Mouse (Mus musculus) splenic B cell, adult 2 months (primary cell): Measurements from ENCODE around the gene Atl2.

Experiments used
- DNase-seq: peaks from one replicate; pipeline ENCODE4 v3.0.0-alpha.2; 2011; ENCODE audit warnings: low read depth, low spot score
- H3K27me3 ChIP-seq: 2 replicates; pipeline ENCODE4 v1.6.1; 2012; ENCODE audit warnings: mild to moderate bottlenecking, low read length, moderate library complexity, mixed read lengths; ENCODE audit not compliant: control insufficient read depth, poor library complexity, insufficient read depth, severe bottlenecking
- H3K36me3 ChIP-seq: 2 replicates; pipeline ENCODE4 v1.6.1; 2012; ENCODE audit warnings: mild to moderate bottlenecking, low read length, moderate library complexity, mixed read lengths; ENCODE audit not compliant: control insufficient read depth, poor library complexity, insufficient read depth, severe bottlenecking

The Atl2 gene

DNA sequence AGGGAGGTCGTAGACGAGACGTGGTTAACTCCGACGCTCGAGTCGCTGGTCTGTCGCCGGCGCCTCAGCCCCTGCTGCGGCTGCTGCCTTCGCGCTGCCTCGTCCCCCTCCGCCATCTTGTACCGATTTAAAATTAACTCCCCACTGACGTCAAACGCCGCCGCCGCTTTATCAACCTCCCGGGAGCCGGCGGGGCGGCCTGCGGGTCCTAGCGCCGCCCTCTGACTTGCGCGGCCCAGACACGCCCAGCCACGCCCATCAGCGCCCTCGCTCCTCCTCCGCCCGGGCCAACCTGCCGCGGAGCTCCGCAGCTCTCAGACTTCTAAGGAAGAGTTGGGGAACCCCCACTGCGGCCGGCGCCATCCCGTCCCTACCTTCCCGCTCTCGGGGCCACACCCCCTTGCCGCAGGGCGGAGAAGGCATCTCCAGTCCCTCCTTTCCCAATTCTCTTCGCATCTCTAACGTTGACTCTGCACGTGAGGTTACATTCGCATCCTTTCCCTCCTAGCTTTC, at the start of gene Atl2:
Atl2 (minus strand) TSS at position 213 of the 513 bp plus-strand sequence.
- Histone ChIP-seq H3K27me3 (no peaks in the 10 kb centered on the region), H3K36me3 (no peaks in the 10 kb centered on the region)
- peak; percentile 95 for DNase-seq

DNA sequence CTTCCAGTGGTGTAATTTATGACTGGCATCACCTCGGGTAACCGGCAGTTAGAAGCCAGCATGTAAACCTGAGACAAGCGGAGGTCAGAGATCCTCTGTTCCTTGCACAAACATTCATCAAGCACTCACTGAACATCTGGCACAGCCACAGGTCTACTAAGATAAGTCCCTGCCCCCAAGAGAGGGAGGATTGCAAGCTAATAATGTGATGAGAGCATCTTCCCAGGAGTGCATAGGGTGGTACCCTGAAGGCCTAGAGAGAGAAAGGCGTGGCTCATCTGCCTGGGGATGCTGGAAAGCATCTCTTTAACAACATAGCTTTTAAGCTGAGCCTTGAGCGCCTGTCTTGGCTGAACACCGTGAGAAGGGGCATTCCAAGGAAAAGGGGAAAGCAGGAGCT, 48.9 kb upstream of the Atl2 start:
- H3K27me3 ChIP-seq = no peaks in the 10 kb centered on the region
- DNase-seq = no peak
- H3K36me3 ChIP-seq = no peaks in the 10 kb centered on the region

DNA sequence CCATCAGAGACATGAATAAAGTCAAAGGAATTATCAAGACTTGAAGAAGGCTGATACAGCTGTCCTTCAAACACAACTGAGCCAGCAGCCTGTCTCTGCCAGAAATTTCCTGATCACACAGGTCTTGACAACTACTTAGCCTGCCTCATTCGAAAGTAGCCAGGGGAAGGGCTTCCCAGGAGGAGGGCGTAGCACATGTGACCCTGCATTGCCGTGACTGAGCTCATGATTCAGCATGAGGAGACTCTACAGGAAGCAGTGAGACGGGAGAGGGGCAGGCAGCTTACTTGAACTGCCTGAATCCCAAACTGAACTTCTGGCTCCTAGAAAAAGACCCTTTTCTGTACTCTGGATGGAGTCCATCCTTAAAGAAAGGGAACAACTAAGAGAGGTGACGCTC, 46.5 kb upstream of the Atl2 start:
- no peak for DNase-seq
- H3K36me3 ChIP-seq = no peaks in the 10 kb centered on the region
- no peaks in the 10 kb centered on the region for H3K27me3 ChIP-seq

DNA sequence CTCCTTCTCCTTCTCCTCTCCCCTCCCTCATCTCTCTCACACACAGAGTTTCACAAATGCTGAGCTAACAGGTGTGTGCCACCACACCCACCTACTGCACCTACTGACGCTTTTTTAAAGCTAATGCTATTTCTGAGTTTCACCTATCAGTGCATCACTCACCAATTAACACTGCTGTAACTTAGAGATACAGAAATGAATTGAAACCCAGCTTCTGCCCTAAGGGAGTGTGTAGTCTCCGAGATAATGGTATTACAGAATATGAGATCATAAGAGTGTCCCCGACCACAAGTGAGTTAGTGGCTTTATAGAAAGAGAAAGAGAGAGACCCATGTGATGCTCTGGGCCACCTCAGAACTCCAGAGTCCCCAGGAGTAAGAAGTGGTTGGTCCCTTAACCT, 43.2 kb upstream of the Atl2 start:
- no peaks in the 10 kb centered on the region for H3K36me3 ChIP-seq
- H3K27me3 ChIP-seq = no peaks in the 10 kb centered on the region
- DNase-seq = no peak

DNA sequence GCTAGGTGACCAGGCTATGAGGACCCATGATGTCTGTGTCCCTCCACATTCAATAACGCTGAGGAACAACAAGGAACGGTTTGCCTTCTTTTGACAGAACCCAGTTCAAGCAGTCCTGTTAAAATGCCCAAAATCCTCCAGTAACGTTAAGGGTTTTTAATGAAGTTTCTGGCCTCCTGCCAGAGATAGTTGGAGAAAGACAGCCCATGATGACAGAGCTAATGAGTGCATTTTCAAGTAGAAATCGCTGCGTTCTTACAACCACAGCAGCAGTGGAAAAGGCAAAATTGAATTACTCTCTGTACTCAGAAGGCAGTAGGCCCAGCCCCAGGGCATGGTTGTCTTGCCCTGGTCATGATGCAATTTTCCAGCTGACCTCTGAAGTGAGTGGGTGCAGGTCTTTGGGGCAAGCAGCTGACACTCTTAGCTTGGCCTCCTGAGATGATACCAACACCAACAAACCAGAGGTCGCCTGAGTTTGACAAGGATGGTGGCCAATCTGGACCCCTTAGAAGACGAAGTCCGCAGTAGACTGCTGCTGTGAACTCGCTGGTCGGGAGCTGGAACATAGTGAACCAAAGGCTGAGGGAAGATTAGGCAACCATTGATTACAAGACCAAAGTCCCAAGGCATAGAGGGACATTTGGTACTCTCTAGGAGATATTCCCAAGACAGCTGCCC, 42.1 kb upstream of the Atl2 start:
- no peaks in the 10 kb centered on the region for H3K36me3 ChIP-seq
- no peak for DNase-seq
- no peaks in the 10 kb centered on the region for H3K27me3 ChIP-seq

DNA sequence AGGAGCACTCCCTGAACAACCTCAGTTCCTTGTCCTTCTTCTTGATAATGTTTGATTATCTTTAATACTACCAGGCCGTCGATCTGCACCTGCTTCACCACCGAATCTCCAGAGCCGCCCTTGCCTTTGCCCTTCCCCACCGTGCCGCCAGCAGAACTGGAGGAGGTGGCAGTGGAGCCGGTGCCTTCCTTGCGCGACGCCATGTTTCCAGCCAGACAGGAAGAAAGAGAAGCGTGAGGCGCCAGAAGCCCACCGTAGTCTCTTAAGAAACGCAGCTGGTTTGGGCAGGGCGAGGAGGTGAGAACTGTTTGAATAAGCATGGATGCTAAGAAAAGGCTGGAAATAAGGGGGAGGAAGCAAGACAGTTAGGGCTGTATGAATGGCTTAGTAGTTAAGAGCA, 38.4 kb upstream of the Atl2 start:
- no peak for DNase-seq
- Histone ChIP-seq H3K27me3 (no peaks in the 10 kb centered on the region), H3K36me3 (no peaks in the 10 kb centered on the region)

DNA sequence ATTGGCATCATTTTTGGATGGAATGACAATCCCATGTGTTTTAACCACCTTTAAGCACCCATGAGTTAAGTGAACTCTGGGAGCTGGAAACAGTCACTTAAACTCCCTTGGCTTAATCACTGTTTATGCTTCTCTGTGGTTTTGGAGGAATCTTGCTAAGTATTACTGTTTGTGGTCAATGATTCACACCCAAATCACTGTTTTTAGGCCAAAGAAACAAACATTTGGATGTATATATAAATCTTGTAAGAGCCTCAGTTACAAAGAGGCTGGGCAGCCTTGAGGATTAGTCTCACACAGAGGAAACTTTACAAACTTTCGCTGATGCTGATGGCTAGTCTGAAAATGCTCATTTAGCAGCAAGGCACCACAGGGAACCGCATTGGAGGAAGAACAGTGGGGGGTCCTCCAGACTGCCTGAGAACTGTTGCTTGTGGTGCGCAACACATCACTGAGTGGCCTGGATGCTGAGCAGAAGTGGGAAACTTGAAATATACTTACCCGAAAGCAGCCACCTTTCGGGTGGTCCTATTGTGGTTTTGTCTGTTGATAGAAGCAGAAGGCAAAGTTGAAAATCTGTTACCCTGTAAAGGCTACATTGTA, 36.9 kb upstream of the Atl2 start:
- DNase-seq = no peak
- Histone ChIP-seq H3K36me3 (no peaks in the 10 kb centered on the region), H3K27me3 (no peaks in the 10 kb centered on the region)

DNA sequence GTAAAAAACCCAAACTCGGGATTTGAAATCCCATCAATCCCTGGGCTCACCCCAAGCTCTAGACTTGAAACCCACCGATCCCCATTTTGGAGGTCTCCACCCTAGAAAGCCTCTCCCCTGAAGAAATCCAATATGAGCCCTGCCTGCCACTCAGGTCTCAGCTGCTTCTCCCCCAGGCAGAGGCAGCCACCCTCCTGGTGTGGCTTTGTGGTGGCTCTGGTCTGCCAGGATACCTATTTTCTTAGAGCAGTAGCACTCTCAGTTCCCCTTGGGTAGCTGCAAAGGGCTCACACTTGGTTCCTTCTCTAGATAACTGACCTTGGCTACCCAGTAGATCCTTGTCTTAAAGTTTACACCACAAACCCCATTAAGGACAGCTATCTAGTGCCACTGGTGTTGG, 31.2 kb upstream of the Atl2 start:
- Histone ChIP-seq H3K27me3 (no peaks in the 10 kb centered on the region), H3K36me3 (no peaks in the 10 kb centered on the region)
- peak; percentile 37 for DNase-seq

DNA sequence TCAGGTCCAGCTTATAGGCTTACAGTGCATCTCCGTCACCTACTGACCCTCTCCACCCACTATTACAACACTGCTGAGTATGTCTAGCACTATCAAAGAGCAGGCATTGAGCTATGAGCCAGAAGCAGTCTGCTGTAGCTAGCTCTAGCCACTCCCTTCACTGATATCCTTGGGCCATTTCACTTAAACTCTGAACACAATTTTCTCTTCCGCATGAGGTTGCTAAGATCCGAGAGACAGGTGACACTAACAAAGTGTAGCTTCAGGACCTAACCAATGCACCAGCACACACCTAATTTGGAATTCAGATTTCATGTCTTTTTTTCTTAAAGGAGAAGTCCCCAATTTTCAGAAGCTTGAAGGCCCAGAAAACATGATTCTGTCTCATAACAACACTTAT, 30.6 kb upstream of the Atl2 start:
- no peaks in the 10 kb centered on the region for H3K36me3 ChIP-seq
- DNase-seq = peak; percentile 32
- H3K27me3 ChIP-seq = no peaks in the 10 kb centered on the region

DNA sequence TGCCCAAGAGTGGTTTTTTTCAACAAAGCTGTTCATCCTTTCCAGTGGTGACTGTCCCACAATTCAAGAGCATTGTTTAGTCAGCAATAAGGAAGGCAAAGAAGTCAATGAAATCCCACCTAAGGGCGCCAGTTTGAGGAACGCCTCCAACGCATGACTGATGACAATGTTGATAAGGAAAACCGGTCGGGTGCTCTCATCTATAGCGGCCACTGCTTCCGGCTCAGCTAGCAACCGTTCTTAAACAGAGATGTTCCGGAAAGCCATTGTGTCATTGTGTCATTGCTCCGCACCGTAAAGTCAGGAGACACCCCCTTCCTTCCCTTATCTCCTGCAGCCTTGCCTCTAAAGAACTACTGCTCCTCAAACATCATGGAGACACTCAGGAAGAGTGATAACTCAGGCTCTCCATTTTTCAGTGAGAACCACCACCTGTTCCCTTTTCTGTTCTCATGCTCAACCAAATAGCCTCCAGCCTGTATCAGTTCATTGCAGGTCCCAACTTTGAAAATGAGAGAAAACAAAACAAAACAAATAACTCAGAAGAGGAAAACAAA, 30.0 kb upstream of the Atl2 start:
- no peak for DNase-seq
- Histone ChIP-seq H3K36me3 (no peaks in the 10 kb centered on the region), H3K27me3 (no peaks in the 10 kb centered on the region)

DNA sequence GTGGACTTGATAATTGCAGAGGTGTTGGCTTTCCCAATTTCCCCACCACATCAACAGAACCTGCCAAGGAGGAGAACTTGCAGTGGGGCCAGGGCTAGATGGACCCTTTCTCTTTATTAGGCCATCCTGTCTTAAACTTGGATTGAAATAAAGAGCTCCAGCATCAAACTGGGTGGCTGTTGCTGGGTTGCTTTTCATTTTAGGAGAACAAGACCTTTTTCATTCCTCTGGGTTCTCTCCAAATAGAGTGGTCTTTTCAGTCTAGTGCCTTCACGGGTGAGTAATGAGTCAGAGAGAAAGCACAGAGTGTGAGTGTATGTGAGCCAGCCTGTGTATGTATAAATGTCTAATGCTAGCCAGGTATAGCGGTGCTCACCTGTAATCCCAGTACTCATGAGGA, 24.4 kb upstream of the Atl2 start:
- no peaks in the 10 kb centered on the region for H3K27me3 ChIP-seq
- H3K36me3 ChIP-seq = no peaks in the 10 kb centered on the region
- DNase-seq = no peak

DNA sequence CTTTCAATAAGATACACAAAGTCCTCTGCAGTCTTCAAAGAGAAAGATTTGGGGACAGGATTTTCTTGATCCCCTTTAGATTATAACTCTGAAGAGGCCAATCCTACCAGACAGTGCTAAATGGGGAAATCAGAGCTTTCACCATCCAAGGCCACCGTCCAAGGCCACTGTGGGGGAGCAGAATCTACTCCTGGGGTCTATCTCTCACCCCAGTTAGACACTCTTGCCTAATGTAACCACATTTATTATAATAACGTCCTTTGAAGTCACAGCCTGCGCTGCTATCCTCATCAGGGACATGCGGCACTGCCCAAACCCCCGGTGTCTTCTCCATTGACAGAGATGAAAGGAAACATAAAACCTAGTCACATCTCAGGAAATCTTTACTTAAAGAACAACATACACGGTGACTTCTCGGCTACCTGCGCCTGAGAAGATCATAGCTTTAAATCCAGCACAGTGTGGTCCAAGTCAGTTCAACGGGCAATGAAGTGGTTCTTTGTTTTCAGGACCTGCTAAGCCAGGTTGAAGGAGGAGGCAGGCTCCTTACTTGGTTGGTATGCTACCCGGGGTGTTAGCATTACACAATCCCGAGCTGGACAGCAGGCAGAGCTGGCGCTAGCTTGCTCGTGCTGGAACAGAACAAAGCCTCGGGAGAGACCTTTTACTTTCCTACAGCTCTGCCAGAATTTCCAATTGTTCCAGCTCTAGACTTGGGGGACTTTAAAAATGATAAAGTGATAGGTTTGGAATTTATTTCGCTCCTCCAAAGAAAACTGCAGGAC, 23.8 kb upstream of the Atl2 start:
- H3K36me3 ChIP-seq = no peaks in the 10 kb centered on the region
- no peaks in the 10 kb centered on the region for H3K27me3 ChIP-seq
- DNase-seq = no peak

DNA sequence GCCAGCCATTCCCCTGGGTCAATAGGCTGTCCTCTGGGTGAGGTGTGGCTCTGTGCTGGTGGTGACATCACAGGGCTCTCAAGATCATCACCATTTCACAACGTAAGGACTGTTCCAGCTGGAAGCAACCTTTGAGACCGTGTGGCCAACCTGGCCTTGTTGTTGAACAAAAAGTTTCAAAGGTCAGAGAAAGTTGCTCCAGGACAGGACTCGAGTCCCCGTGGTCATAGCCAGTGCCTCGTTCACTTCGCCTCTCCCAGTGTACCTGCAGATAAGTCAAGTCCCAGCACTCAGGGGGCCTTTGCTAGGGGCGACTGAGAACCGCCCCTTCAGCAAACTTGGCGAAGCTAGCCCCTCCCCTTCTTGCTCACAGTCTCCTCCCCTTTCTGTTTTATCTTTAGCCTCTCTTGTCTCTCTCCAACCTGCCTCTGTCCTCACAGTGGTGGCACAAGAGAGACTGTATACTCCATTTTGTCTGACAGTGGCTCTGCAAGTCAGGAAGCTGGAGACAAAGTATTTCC, 22.6 kb upstream of the Atl2 start:
- no peaks in the 10 kb centered on the region for H3K36me3 ChIP-seq
- DNase-seq = no peak
- H3K27me3 ChIP-seq = no peaks in the 10 kb centered on the region

DNA sequence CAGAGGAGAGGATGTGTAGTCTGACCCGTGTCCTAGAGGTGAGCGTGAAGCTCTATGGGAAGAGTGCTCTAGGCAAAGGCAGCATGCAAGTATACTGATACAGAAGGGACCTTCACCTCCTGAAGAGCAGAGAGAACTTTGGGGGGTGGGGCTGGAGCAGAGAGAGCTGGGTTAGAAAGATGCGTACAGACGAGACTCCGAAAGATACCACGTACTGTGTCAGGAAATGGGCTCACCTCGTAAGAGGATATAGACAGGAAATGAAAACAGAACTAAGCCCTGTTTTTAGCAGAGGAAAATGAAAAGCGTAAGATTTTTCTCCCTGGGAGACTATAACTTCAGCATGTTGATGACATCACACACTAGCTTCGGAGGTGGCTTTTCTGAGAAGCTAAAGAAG, 21.1 kb upstream of the Atl2 start:
- peak; percentile 33 for DNase-seq
- no peaks in the 10 kb centered on the region for H3K36me3 ChIP-seq
- no peaks in the 10 kb centered on the region for H3K27me3 ChIP-seq

DNA sequence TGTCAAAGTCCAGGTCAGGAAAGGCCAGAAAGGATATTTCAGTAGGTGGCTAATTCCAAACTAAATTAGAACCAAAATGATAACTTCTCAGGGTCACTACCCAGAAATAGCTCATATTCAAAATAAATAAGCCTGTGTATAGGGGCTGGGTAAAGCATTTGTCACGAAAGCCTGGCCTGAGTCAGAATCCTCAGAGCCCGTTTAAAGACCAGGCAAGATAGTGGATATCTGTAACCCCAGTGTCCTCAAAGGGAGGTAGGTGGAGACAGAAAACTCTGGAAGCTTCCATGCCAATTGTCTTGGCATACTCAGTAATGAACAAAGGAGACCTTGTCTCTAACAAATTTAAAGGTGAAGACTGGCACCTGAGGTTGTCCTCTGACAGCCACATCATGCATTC, 16.3 kb upstream of the Atl2 start:
- H3K27me3 ChIP-seq = no peaks in the 10 kb centered on the region
- no peak for DNase-seq
- H3K36me3 ChIP-seq = no peaks in the 10 kb centered on the region; the same call in 1 of the 2 replicates
